Comparison of ENCODE assay signal across 9 mouse cellular contexts in genomic region chr16:5130766-5131165, GRCm38 (mm10). TPM values are rescaled to one million over a fixed set of nuclear protein-coding genes. Genes with fewer than 3 reads are reported as not detected.
DNase-seq lines count a peak whose midpoint lies in the region; ATAC-seq and TF ChIP-seq lines count a peak whose summit lies in the region.
"Had no signal": no experiment of that assay in that cellular context is flagged by ENCODE, and none has a peak within 500 bp of the region (broad histone marks: within the 10 kb centered on the region; RNA-seq: fewer than 3 reads in every experiment).

No protein-coding gene starts in this region.

- no peak overlapping the region for H3K9ac ChIP-seq in heart, embryonic 11.5 days (ENCODE audit: low read depth, low read length)
- H3K9ac ChIP-seq in intestine, postnatal 0 days (ENCODE audit: low read depth, low read length): no peak overlapping the region
- H3K9ac ChIP-seq: liver, embryonic 14.5 days had no signal

- peak; percentile 93 to 94 for DNase-seq in heart, adult 18-20 months
- peak; percentile 69 to 83 for DNase-seq in adrenal gland, postnatal 36 days
- peak; percentile 39 for DNase-seq in ovary, postnatal 14 days (ENCODE audit: low spot score)
- no peak for DNase-seq in right cerebral cortex, postnatal 10 days (ENCODE audit: low spot score in 2 of 2)
- no peak for DNase-seq in layer of hippocampus, postnatal 36 days
- DNase-seq in c-Kit-positive CD71-positive TER-119-positive erythroid progenitor cells, embryonic 14.5 days (ENCODE audit: low spot score): no peak

- no peak for ATAC-seq in heart, embryonic 11.5 days (replicated peaks; ENCODE audit: insufficient number of reproducible peaks, low FRiP score, low TSS enrichment)
- no peak for ATAC-seq in intestine, postnatal 0 days

- H3K4me2 ChIP-seq in heart, embryonic 11.5 days: no peak overlapping the region
- H3K4me2 ChIP-seq in intestine, postnatal 0 days (replicated peaks; ENCODE audit: low read depth): 0 out of 2 replicates have a peak overlapping the region, but pooled peaks have one; percentile 1

- no peaks in the 10 kb centered on the region for H3K9me3 ChIP-seq in heart, embryonic 11.5 days (replicated peaks; ENCODE audit: control insufficient read depth, low read length)
- H3K9me3 ChIP-seq in intestine, postnatal 0 days (ENCODE audit: control insufficient read depth): no peaks in the 10 kb centered on the region

- 0 out of 2 replicates have a peak, but pooled peaks have one; percentile 0 for TF ChIP-seq CTCF in intestine, postnatal 0 days (IDR thresholded peaks at IDR 0.05; ENCODE audit: low read depth)

- no peak overlapping the region for H3K4me3 ChIP-seq in heart, embryonic 11.5 days (ENCODE audit: low read depth, low read length)
- no peak overlapping the region for H3K4me3 ChIP-seq in intestine, postnatal 0 days (ENCODE audit: low read depth, low read length)

- WGBS in heart, embryonic 11.5 days (ENCODE audit: insufficient replicate concordance): 28% methylated on average over 4 of the region's 4 CpGs
- 46% methylated on average over 4 of the region's 4 CpGs for WGBS in intestine, postnatal 0 days

- H3K27me3 ChIP-seq in heart, embryonic 11.5 days (ENCODE audit: control insufficient read depth, insufficient read depth, low read length): peaks cover 74% of the 10 kb centered on the region
- peaks cover 21% of the 10 kb centered on the region for H3K27me3 ChIP-seq in intestine, postnatal 0 days (replicated peaks; ENCODE audit: control insufficient read depth, insufficient read depth, low read length)

- H3K36me3 ChIP-seq in heart, embryonic 11.5 days (ENCODE audit: control insufficient read depth, insufficient read depth, low read length): no peaks in the 10 kb centered on the region
- H3K36me3 ChIP-seq in intestine, postnatal 0 days (ENCODE audit: control insufficient read depth, insufficient read depth): no peaks in the 10 kb centered on the region

- no peak overlapping the region for H3K27ac ChIP-seq in heart, embryonic 11.5 days (ENCODE audit: low read depth, low read length)
- H3K27ac ChIP-seq in intestine, postnatal 0 days (ENCODE audit: low read depth, low read length): no peak overlapping the region
- H3K27ac ChIP-seq: liver, embryonic 14.5 days had no signal

- peaks cover 14% of the 10 kb centered on the region for H3K4me1 ChIP-seq in heart, embryonic 11.5 days (ENCODE audit: control insufficient read depth, insufficient read depth, low read length)
- no peaks in the 10 kb centered on the region for H3K4me1 ChIP-seq in intestine, postnatal 0 days (replicated peaks; ENCODE audit: control insufficient read depth, insufficient read depth, low read length)

RNA-seq across cellular contexts. Expression of gene Ppl, which starts 1.5 kb away (rescaled TPM):
- total RNA-seq in heart, adult 18-20 months (2021): 1 to 10 TPM; 4.9 to 6.8 TPM
- 1.3 and 1.6 TPM in 2 replicates for polyA plus RNA-seq in heart, embryonic 11.5 days (2014; fragmentation: Nextera tagmentation; extraction: Ambion mirVana)
- 1 to 10 TPM; 2.0 to 4.7 TPM for total RNA-seq in adrenal gland, postnatal 36 days (2021)
- polyA plus RNA-seq in intestine, postnatal 0 days (2015; fragmentation: Nextera tagmentation; extraction: Ambion mirVana): 0.69 and 0.86 TPM in 2 replicates
- 1 to 10 TPM; 2.4 to 2.5 TPM for total RNA-seq in layer of hippocampus, postnatal 36 days (2021)

RNA-seq across cellular contexts. Expression of gene Sec14l5, which starts 16.1 kb away (rescaled TPM):
- total RNA-seq in heart, adult 18-20 months (2021): under 1 TPM; 0.55 to 0.72 TPM
- 0.11 TPM in 1 of 2 replicates, not detected in the other for polyA plus RNA-seq in heart, embryonic 11.5 days (2014; fragmentation: Nextera tagmentation; extraction: Ambion mirVana)
- under 1 TPM in 1 of 2 experiments, not detected in 1; 0.13 TPM for total RNA-seq in adrenal gland, postnatal 36 days (2021)
- not detected in 2 replicates for polyA plus RNA-seq in intestine, postnatal 0 days (2015; fragmentation: Nextera tagmentation; extraction: Ambion mirVana)
- 1 to 10 TPM; 5.7 to 7.9 TPM for total RNA-seq in layer of hippocampus, postnatal 36 days (2021)

Comparison
In these comparisons a context has a peak if more than half of its experiments do, and no peak if none do; other contexts are left out.
1. DNase-seq: peak in heart, adult 18-20 months (2 of 2), adrenal gland, postnatal 36 days (2 of 2) and ovary, postnatal 14 days (single experiment); none in right cerebral cortex, postnatal 10 days (0 of 2), layer of hippocampus, postnatal 36 days (0 of 2) and c-Kit-positive CD71-positive TER-119-positive erythroid progenitor cells, embryonic 14.5 days (single experiment).